Mouse (Mus musculus) gastrocnemius, adult 2 months (tissue): ENCODE measurements around the gene Shroom1. TPM values are rescaled to one million over a fixed set of nuclear protein-coding genes. Genes with fewer than 3 reads are reported as not detected.

ENCODE experiments used
- DNase-seq: peaks from one replicate; pipeline ENCODE4 v3.0.0; 2022
- H3K27ac ChIP-seq: fragments of 200-600 bp; 2 replicates; pipeline ENCODE4 v1.8.1; 2022; ENCODE audit warnings: mild to moderate bottlenecking
- H3K4me3 ChIP-seq: fragments of 200-600 bp; 2 replicates; pipeline ENCODE4 v1.8.1; 2022; ENCODE audit warnings: mild to moderate bottlenecking, moderate library complexity
- CTCF ChIP-seq: fragments of 200-600 bp; IDR thresholded peaks from 2 replicates; pipeline ENCODE4 v1.8.1; 2022; ENCODE audit warnings: antibody characterized with exemption, mild to moderate bottlenecking, moderate library complexity
- intact Hi-C: fragments of 180-260 bp; cut with DNase I; formaldehyde crosslinking; loops from one replicate; pipeline ENCODE4 v1.15.1; 2025
- total RNA-seq, 2 experiments: library from RNA; stranded (reverse); gene quantifications; 2 replicates each; pipeline ENCODE4 v1.2.3; 2021

Gene Shroom1
- total RNA-seq, 2 experiments from 2014 or later: 0.36 to 0.54 TPM

DNA sequence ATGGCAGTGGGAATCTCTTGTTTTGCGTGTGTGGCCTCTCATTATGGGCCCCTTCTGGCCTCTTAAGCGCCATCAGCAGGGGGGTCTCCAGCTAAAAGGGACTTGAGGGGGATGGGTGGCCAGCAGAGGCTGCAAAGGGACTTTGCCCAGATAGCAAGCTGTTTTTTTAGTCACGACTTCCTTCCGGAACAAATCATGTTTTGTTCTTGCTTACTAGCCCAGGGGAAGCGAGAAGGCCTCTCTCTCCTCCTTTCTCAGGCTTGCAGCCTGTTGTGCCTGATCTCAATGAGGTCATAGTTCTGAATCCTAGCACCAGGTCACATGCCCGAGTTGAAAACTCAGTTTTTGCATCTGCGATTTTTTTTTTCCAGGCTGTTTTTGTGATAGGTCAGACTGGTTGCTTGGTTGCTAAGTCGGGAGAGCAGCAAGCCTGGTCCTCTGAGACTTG is 35.0 kb downstream of the Shroom1 start:
- TF ChIP-seq CTCF: no peak
- intact Hi-C loops: no loop called here
- no peak for DNase-seq

GRCm38 (mm10) chr11:53493243-53493955 is 36.4 kb downstream of the Shroom1 start:
- H3K27ac ChIP-seq: no peak overlapping the region; the same call in 1 of the 2 replicates
- DNase-seq: no peak
- H3K4me3 ChIP-seq: no peak overlapping the region
- intact Hi-C loops: no loop called here
- no peak for TF ChIP-seq CTCF

More for the DNA sequence above, 35.0 kb downstream of the Shroom1 start:
- Histone ChIP-seq H3K4me3 (no peak overlapping the region), H3K27ac (peak overlapping the region; percentile 76)

DNA sequence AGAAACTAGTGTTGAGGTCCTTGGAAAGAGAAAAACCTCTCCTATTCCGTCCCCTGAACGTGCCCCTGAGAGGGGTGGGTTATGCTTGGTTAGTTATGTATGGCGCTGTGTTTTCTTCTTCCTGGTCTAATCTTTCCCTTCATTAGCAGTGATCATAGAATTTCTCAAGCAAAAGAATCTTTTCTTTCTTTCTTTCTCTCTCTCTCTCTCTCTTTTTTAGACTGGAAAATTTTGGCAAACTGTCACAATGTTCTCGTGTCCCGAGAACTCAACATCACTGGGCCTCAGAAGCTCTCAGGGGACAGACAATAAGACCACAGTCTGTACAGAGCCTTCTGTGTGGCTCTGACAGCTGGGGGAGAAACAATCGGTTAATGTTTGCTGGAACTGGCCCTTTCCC is 38.4 kb downstream of the Shroom1 start:
- peak overlapping the region; percentile 67 for H3K27ac ChIP-seq
- no peak overlapping the region for H3K4me3 ChIP-seq
- no peak for TF ChIP-seq CTCF
- intact Hi-C loops: no loop called here
- DNase-seq: no peak

DNA sequence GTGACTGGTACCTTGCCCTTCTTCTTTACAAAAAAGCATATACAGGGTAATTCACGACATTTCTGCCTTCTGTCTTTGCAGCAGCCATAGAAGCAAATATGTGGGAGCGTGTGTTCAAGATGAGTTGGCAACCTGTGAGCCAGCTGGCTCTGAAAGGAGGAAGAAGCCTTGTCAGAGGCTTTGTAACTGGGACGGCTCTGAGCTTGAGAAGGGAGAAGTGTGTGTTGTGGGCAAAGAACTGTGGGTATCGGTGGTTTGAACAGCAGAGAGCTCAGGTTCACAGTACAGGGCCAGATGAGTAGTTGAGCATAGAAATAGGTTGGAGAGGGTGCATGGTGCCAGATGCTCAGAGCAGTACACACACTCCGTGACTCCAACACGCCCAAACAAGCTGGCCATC is 39.9 kb downstream of the Shroom1 start:
- DNase-seq: peak; percentile 30
- intact Hi-C loops: no loop called here
- Histone ChIP-seq H3K4me3 (no peak overlapping the region), H3K27ac (peak overlapping the region; percentile 35; the same call in 1 of the 2 replicates)
- TF ChIP-seq CTCF: no peak

DNA sequence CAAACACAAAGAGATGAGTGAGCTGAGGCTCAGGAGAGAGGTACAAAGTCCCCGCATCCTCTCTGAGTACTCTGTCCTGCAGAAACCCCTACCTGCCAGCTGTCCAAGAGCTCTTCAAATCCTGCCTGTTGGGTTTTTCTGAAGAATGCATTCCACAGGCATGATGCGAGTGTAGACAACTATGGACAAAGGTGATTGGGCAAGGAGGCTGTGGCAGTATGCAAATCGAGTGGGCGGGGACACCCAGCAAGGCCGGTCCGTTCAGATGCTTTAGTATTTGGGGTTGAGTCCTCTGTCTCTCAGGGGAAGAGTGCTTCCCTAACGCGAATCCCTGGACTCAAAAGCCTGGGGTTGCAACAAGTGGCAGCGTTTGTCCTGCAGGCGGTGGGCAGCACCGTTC is 43.6 kb downstream of the Shroom1 start:
- DNase-seq: no peak
- intact Hi-C loops: no loop called here
- H3K4me3 ChIP-seq: no peak overlapping the region
- TF ChIP-seq CTCF: no peak
- no peak overlapping the region for H3K27ac ChIP-seq

GRCm38 (mm10) chr11:53502039-53502765 is 45.2 kb downstream of the Shroom1 start:
- no peak for DNase-seq
- Histone ChIP-seq H3K4me3 (no peak overlapping the region), H3K27ac (no peak overlapping the region)
- peak; percentile 13; the same call in 1 of the 2 replicates for TF ChIP-seq CTCF
- intact Hi-C loops: no loop called here

DNA sequence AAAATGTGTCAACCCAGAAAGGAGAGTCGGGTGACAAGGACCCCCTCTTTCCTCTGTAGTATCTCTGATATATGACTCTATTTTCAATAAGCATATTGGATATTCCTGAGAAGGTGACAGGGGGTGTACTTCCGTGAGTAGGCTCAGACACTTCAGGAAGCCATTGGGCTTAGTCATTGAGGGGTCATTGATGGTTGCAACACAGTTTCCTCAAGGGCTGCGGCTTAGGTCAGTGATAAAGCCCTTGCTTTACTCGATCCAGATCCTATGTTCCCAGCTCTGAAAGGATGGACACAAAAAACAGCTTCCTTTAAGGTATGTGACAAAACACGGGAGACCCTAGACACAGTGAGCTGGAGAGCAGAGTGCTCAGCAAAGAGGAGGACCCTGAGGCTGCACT is 46.7 kb downstream of the Shroom1 start:
- H3K27ac ChIP-seq: no peak overlapping the region
- intact Hi-C loops: no loop called here
- TF ChIP-seq CTCF: no peak
- DNase-seq: no peak
- H3K4me3 ChIP-seq: no peak overlapping the region

GRCm38 (mm10) chr11:53504376-53504775 is 47.4 kb downstream of the Shroom1 start:
- intact Hi-C loops: no loop called here
- H3K4me3 ChIP-seq: no peak overlapping the region

DNA sequence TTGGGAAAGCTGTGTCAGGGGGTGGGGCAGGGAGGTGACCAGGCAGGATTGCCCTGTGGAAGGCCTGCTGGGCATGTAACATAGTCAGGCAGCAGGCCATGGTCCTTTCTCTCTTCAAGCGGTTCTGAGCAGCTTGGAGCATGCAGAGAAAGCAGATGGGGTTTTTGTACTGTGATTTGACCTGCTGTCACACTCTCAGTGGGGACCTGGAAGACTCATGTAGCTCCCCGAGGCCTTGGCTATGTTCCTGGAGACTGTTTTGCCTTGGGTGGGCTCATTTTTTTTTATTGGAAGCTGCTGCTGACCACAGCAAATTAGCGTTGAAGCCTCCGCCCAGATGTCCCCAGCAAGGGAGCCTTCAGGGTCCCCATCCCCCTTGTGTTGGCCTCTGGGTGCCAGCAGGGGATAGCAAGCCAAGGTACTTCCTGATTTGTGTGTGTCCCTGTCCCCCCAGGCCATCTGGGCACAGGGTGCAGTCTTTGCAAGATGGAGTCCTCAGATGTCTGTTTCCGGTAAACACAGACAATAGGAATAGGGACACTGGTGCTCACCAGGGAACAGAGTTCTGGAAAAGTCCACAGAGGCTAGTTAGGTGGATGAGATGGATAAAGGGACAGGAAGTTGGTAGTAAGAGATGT is 48.1 kb downstream of the Shroom1 start:
- no peak for DNase-seq
- intact Hi-C loops: no loop called here
- peak overlapping the region; percentile 28; the same call in 1 of the 2 replicates for H3K27ac ChIP-seq
- no peak for TF ChIP-seq CTCF
- no peak overlapping the region for H3K4me3 ChIP-seq

More at GRCm38 (mm10) chr11:53504376-53504775, 47.4 kb downstream of the Shroom1 start:
- no peak for DNase-seq
- TF ChIP-seq CTCF: no peak
- H3K27ac ChIP-seq: no peak overlapping the region

- intact Hi-C loops: no loop called here
- Histone ChIP-seq H3K4me3 (no peak overlapping the region), H3K27ac (peak overlapping the region; percentile 67)
- DNase-seq: no peak
- no peak for TF ChIP-seq CTCF
Measured at GRCm38 (mm10) chr11:53507098-53507805, 50.2 kb downstream of the Shroom1 start.

DNA sequence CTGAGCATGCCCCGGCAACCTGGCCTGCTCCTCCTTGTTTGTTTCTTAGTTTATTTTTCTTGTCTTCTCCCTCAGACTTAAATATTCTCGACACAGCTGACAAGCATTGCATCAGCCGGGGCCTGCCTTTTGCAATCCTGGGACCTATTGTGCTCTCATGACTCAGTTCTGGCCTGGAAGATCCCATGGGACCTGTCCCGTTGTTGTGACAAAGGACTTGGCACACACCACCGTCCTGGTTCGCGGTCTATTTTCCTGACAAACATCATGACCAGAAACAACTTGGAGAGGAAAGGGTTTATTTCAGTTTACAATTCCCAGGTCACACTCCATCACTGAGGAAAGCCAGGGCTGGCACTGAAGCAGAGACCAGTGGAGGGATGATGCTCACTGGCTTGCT is 51.1 kb downstream of the Shroom1 start:
- DNase-seq: peak; percentile 77
- no peak overlapping the region for H3K4me3 ChIP-seq
- intact Hi-C loops: no loop called here
- peak overlapping the region; percentile 67 for H3K27ac ChIP-seq
- TF ChIP-seq CTCF: no peak

DNA sequence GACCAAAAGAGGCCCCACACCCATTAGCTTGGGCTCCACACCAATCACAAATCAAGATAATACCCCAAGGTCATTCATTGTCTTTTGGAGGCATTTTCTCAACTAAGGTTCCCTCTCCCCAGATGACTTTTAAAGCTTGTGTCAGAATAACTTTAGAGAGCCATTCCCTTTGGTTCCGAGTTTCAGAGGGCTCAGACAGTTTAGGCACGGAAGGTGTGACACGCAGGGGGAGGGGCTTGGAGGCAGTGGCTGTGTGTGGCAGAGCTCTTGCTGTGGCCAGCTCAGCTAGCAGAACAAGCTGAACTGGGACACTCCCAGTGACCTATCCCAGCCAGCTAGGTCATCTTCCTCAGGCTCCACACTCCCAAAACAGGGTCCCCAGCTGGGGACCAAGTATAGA is 51.6 kb downstream of the Shroom1 start:
- intact Hi-C loops: no loop called here
- DNase-seq: peak; percentile 57

More for the DNA sequence above, 51.6 kb downstream of the Shroom1 start:
- no peak for TF ChIP-seq CTCF
- Histone ChIP-seq H3K27ac (peak overlapping the region; percentile 67), H3K4me3 (no peak overlapping the region)
